Mouse (Mus musculus) cerebellum, postnatal 4 days (tissue): ENCODE measurements at regions not wholly inside any gene's neighbourhood (a gene's known extent, or its start where the extent isn't known, plus 50 kb on each side); places are given as distances from the start of the nearest gene placed in this dataset.

Experiments used
- DNase-seq, 2 experiments: peaks; one replicate each; pipeline ENCODE4 v3.0.0; 2022; ENCODE audit warnings: low spot score in 2 of 2, mixed read lengths in 1 of 2

DNA sequence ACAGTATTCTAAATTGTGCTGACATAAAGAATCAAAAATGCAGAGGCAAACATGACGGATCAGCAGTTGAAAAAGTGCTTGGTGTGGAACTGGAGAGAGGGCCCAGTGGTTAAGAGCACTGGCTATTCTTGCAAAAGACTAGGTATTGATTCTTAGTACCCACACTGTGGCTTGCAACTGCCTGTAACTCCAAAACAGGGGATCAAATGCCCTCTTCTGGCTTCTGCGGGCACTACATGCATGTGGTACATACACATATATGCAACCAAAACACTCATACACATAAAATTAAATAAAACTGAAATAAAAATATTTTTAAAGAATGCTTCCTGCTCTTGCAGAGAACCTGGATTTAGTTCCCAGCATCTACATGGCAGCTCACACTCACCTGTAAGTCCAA, 163.7 kb upstream of the Smim15 start:
- no peak for DNase-seq

GRCm38 (mm10) chr13:107879535-107879934, 164.7 kb upstream of the Smim15 start:
- DNase-seq: peak in 1 of 2 experiments; percentile 43

GRCm38 (mm10) chr13:107878980-107879379, 165.3 kb upstream of the Smim15 start:
- no peak for DNase-seq

GRCm38 (mm10) chr13:107873244-107873667, 171.0 kb upstream of the Smim15 start:
- no peak for DNase-seq

GRCm38 (mm10) chr13:107872574-107872973, 171.7 kb upstream of the Smim15 start:
- DNase-seq: no peak

DNA sequence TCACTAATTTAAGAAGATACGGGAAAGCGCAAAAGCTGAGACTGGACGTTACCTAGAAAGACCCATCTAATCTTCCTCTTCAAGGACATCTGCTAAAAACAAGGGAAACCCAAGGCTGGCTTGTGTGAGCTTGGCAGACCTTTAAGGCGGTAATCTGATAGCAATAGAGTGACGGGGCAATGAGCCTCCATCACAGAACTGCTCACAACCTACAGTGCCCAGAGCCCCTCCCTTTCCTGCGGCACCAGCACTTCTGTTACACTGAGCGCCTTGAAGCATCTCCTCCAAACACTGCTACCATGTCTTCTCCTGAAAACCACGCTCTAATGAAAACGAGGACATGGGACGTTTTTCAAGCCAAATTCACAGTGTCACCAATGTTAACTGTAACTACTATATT, 172.1 kb upstream of the Smim15 start:
- no peak for DNase-seq

DNA sequence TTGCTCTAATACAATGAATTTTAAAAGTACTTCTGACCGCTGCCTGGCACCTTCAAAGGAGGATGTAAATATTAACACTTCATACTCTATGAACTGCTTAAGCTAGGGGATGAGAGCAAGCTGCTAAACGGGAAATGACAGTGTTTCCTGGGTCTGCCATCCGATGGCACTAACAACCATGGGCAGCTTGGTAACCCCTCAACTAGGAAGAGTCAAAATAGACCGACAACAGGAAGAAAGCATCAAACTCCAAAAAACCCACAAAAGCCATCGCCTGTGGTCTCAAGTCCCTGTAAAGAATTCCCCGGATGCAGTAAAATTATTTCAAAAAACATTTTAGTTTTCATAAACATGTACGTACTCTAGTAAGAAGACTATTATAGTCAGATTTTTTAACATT, 175.3 kb upstream of the Smim15 start:
- DNase-seq: no peak

- no peak for DNase-seq
These were observed 177.4 kb upstream of the Smim15 start for GRCm38 (mm10) chr13:107866825-107867224.

- DNase-seq: no peak
These were observed 181.2 kb upstream of the Smim15 start for GRCm38 (mm10) chr13:107862793-107863654.

DNA sequence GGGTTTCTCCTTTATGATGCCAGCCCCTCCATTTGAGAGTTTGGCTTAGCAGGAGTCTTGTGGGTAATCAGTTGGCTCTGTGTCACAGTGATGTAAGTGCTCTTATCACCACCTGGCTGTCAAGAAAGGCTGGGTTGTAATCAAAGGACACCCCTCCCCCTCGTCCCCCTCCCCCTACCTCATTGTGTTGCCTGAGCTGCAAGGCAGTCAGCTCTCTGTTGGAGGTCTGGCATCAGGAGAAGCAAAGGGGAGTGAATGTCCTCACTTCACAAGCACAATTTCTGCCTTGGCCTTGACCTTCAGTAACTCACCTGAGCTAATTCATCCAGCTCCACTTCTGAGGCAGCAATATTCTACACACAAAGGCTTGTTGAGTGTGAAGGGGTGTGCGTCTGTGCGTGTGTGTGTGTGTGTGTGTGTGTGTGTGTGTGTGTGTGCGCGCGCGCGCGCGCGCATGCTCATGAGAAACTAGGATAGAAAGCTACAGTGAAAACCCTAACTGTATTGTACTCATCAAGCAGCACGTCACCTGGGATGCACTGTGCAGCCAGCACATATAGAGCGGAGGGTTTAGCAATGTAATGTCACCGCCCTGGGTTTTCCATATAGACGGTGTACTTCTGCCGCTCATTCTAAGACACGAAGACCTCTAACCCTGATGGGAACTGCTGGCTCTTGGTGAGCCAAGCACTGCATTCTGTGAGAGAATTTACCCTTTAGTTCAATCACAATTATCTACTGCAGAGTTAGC, 182.7 kb upstream of the Smim15 start:
- no peak for DNase-seq

DNA sequence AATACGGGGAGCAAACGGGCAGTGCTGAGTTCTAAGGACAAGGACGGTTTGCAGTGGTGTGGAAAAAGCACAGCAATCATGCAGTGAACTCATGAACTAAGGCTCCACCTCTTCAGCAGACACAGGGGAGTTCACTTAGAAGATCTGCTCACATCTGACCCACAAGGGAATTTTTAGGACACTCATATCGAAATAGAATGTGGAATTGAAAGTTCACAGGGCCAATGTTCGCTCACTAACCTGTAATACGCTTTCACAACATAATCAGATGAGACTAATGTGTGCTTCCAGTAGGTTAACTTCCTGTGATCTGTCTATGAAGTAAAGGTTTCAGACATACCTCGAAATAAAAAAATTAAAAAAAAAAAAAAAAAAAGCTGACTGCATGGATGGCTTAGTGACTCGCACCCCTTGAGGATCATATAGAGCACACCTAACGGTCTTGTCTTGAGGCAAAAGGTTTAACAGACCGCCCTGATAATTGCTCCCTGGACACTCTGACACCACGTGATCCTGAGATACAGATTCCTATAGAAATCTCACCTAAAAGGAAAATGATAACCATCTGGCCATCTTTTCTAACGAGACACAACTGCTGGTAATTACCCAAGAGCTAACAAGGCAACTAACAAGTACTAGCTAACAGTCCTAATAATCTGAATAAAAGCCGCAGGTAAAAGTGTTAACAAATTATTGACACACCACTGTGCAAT, 187.0 kb upstream of the Smim15 start:
- no peak for DNase-seq

GRCm38 (mm10) chr13:107850907-107851560, 193.2 kb upstream of the Smim15 start:
- DNase-seq: no peak

DNA sequence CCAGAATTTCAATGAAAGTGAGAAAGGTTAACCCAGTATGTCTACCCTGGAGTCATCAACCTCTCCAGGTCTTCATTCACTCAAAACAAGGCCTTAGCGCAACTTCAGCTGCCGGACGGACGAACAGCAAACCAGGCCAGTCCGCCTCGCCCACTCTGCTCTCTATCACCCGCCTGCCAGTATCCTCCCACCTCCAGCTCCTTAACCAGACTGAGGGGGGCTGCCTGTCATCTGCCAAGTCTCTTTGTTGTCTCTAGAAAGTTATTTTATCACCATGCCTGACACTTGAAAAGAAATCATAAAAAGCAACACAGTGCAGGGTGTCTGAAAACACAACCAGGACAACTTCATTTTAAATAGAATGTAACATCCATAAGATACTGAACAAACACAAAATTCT, 195.4 kb upstream of the Smim15 start:
- no peak for DNase-seq

- DNase-seq: no peak
These were observed 196.8 kb upstream of the Smim15 start for GRCm38 (mm10) chr13:107847179-107848012.

GRCm38 (mm10) chr13:107846621-107847178, 197.5 kb upstream of the Smim15 start:
- no peak for DNase-seq

GRCm38 (mm10) chr13:107845838-107846237, 198.4 kb upstream of the Smim15 start:
- no peak for DNase-seq

DNA sequence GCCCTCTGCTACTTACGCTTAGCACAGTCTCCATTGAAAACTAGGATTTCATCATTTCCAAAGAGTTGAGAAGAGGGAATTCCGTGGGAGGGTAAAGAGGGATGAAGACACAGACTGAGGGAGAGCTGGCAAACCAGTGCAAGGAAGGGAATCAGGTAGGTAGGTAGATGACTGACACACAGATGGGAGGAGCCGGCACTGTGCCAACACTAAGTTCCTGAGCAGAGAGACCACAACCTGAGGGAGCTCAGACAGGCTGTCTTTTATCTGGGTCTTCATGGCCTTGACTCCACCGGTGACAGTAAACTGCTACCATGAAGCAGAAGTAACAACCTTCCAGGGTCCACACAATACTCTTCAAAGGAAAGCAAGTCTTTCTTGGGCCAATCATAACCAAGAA, 200.2 kb upstream of the Smim15 start:
- no peak for DNase-seq

GRCm38 (mm10) chr13:107838126-107838715, 206.0 kb upstream of the Smim15 start:
- DNase-seq: no peak

GRCm38 (mm10) chr13:107837206-107837952, 206.9 kb upstream of the Smim15 start:
- DNase-seq: no peak
